Mouse (Mus musculus): ENCODE data around the gene Rab43. TPM values are rescaled to one million over a fixed set of nuclear protein-coding genes. Genes with fewer than 3 reads are reported as not detected.
A peak's percentile ranks its signal among the peaks of the same experiment; 100 is the strongest.

The Rab43 gene
- 6.1 and 8.0 TPM in 2 replicates for polyA plus RNA-seq (2015; fragmentation: Nextera tagmentation; extraction: Ambion mirVana)

DNA sequence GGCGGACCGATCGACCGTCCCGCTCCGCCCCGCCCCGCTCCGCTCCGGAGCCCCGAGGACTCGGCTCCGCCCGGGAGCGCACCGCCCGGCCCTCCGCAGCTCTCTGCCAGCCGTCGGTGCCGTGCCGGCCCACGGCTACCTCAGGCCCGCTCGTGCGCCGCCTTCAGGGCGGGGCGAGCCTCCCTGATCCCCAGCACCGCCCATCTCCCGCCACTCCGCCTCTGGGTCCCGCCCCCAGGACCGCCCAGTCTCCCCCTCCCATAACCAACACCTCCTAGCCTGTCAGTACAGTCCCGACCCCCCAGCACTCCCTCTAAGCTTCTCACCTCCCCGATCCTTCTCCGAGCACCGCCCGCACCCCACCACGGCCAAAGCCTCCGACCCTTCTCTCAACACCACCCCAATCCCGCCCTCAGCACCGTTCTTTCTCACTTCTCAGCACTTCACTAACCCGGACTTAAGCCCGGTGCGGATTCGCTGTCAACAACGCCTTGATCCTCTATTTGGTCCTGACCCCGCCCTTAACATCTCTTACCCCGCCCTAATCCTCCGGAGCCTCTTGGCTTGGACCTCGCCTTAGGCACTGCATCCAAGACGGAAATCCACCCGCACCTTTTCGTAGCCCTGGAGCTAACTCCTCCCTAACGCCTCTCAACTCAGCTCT is at the start of gene Rab43:
Gene Rab43 (minus strand): TSS at position 490 of the 664 bp plus-strand sequence.
- peak within 1 kb of the TSS; percentile 74 for H3K4me3 ChIP-seq (replicated peaks; ENCODE audit: low read length)
- H3K36me3 ChIP-seq (ENCODE audit: control insufficient read depth, insufficient read depth): peaks cover 9% of the 10 kb centered on the region
- peak within 1 kb of the TSS; percentile 71 for H3K9ac ChIP-seq (replicated peaks; ENCODE audit: low read depth, low read length)
- no peaks in the 10 kb centered on the region for H3K9me3 ChIP-seq (ENCODE audit: control insufficient read depth, low read length)
- no peaks in the 10 kb centered on the region for H3K27me3 ChIP-seq (replicated peaks; ENCODE audit: control insufficient read depth, insufficient read depth, low read length)
- peak within 1 kb of the TSS; percentile 29; the same call in 1 of the 2 replicates for H3K27ac ChIP-seq (ENCODE audit: low read length)
- ATAC-seq: peak; percentile 98
- WGBS: 0% methylated on average over 54 of the region's 56 CpGs
- peaks cover 14% of the 10 kb centered on the region for H3K4me1 ChIP-seq (replicated peaks; ENCODE audit: control insufficient read depth, insufficient read depth, low read length)
- peak within 1 kb of the TSS; percentile 91 for H3K4me2 ChIP-seq (ENCODE audit: low read length)

DNA sequence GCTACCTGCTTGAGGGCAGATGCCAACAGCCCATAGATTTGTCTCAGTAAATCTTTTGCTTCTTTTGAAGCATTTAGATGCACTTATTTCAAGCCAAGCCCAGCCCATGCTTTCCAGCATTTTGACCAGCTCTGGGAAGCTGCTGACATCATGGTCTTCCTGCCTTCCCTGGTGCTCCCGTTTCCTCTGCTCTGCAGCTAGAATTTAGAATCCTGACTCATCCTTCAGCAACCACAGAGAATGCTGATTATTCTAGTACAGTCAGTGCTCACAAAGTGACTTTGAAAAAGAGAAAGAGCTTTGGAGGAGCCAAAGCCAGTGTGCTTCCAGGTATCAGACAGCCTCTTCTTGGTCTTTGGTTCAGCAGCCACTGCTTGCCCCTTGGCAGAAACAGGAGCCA is 45.1 kb upstream of the Rab43 start:
- no peak for ATAC-seq
- Histone ChIP-seq H3K4me2 (ENCODE audit: low read length) (no peak overlapping the region), H3K9ac (replicated peaks; ENCODE audit: low read depth, low read length) (no peak overlapping the region), H3K27ac (ENCODE audit: low read length) (no peak overlapping the region), H3K4me3 (replicated peaks; ENCODE audit: low read length) (no peak overlapping the region), H3K4me1 (replicated peaks; ENCODE audit: control insufficient read depth, insufficient read depth, low read length) (no peaks in the 10 kb centered on the region), H3K9me3 (ENCODE audit: control insufficient read depth, low read length) (no peaks in the 10 kb centered on the region), H3K27me3 (replicated peaks; ENCODE audit: control insufficient read depth, insufficient read depth, low read length) (no peaks in the 10 kb centered on the region), H3K36me3 (ENCODE audit: control insufficient read depth, insufficient read depth) (no peaks in the 10 kb centered on the region)
- 64% methylated on average over 1 of the region's 1 CpGs for WGBS

DNA sequence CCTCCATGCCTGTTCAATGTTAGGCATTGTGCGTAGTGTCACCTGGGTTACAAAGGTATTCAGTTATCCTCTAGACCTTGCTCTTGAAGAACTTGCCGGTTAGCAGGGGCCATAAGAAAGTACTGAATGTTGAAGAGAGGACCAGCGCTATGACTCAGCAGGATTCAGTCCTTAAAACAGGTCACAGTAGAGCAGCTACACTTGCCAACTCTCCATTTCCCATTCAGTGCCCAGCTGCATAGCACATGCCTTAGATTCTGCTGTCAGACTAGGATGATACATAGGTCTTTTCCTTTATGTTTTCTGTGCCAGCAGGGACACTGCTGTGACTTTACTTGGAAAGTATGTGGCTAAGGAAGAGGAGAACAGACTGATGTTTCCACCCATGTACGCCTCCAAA is 41.5 kb upstream of the Rab43 start:
- Histone ChIP-seq H3K9ac (replicated peaks; ENCODE audit: low read depth, low read length) (no peak overlapping the region), H3K4me2 (ENCODE audit: low read length) (no peak overlapping the region), H3K9me3 (ENCODE audit: control insufficient read depth, low read length) (no peaks in the 10 kb centered on the region), H3K4me1 (replicated peaks; ENCODE audit: control insufficient read depth, insufficient read depth, low read length) (peaks cover 11% of the 10 kb centered on the region), H3K36me3 (ENCODE audit: control insufficient read depth, insufficient read depth) (0 out of 2 replicates have a peak, but pooled peaks cover 2% of the 10 kb centered on the region), H3K4me3 (replicated peaks; ENCODE audit: low read length) (no peak overlapping the region), H3K27me3 (replicated peaks; ENCODE audit: control insufficient read depth, insufficient read depth, low read length) (no peaks in the 10 kb centered on the region), H3K27ac (ENCODE audit: low read length) (no peak overlapping the region)
- 83% methylated on average over 4 of the region's 4 CpGs for WGBS
- no peak for ATAC-seq

DNA sequence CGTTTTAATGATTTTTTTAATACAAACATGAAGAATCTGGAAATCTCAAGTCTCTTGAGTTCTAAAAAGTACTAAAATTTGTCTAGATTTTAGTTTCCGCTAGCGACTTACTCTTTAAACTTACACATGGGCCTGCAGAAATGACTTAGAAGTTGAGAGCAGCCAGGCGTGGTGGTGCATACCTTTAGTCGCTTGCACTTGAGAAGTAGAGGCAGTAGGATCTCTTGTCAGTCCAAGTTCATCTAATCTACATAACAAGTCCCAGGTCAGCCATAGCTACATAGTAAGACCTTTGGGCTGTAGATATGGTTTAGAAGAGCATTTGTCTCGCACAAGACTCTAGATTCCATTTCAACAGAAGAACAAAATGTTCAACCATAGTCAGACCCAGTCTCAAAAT is 39.9 kb upstream of the Rab43 start:
- 0 out of 2 replicates have a peak, but pooled peaks cover 2% of the 10 kb centered on the region for H3K36me3 ChIP-seq (ENCODE audit: control insufficient read depth, insufficient read depth)
- H3K4me2 ChIP-seq (ENCODE audit: low read length): no peak overlapping the region
- H3K9me3 ChIP-seq (ENCODE audit: control insufficient read depth, low read length): no peaks in the 10 kb centered on the region
- H3K4me3 ChIP-seq (replicated peaks; ENCODE audit: low read length): no peak overlapping the region
- no peaks in the 10 kb centered on the region for H3K27me3 ChIP-seq (replicated peaks; ENCODE audit: control insufficient read depth, insufficient read depth, low read length)
- 86% methylated on average over 6 of the region's 6 CpGs for WGBS
- H3K4me1 ChIP-seq (replicated peaks; ENCODE audit: control insufficient read depth, insufficient read depth, low read length): peaks cover 23% of the 10 kb centered on the region
- H3K27ac ChIP-seq (ENCODE audit: low read length): no peak overlapping the region
- H3K9ac ChIP-seq (replicated peaks; ENCODE audit: low read depth, low read length): no peak overlapping the region
- no peak for ATAC-seq

DNA sequence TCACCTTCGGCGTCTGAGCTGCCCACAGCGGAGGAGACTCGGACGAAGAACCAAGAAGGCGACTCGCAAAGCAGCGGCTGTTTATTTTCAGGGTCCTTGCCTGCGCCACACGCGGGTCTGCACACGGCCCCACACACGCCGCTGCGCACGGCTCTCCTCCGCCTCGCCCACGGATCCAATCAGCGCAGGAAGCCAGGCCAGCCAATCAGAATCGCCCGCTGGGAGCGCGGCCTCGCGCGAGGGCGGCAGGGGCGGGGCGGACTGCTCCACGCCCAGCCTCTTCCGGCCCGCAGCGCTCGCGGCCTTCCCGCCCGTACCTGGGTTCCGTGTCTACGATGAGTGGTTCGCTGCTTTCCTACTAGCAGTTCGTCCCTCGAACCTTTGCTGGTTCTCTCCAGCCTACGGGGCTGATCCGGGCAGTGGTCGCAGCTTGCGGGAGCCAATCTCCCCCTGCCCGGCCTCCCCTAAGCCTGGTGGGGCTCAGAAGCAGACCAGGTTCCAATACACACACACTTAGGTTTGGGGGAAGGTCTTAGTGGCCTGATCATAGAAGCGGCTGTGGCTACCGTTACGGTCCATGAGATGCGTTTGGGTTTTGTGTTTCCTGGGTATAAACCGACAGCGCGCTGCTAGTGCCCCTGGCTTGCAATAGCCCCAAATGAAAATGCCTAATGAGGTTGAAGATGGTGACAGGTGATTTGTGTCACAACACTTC is 39.1 kb upstream of the Rab43 start, which contains the start of gene Cnbp:
Gene Cnbp (minus strand): TSS at position 207 of the 715 bp plus-strand sequence.
- peak within 1 kb of the TSS; percentile 93 for H3K27ac ChIP-seq (ENCODE audit: low read length)
- H3K4me3 ChIP-seq (replicated peaks; ENCODE audit: low read length): peak within 1 kb of the TSS; percentile 100
- ATAC-seq: peak; percentile 99
- no peaks in the 10 kb centered on the region for H3K27me3 ChIP-seq (replicated peaks; ENCODE audit: control insufficient read depth, insufficient read depth, low read length)
- H3K36me3 ChIP-seq (ENCODE audit: control insufficient read depth, insufficient read depth): 0 out of 2 replicates have a peak, but pooled peaks cover 2% of the 10 kb centered on the region
- peak within 1 kb of the TSS; percentile 97 for H3K9ac ChIP-seq (replicated peaks; ENCODE audit: low read depth, low read length)
- no peaks in the 10 kb centered on the region for H3K9me3 ChIP-seq (ENCODE audit: control insufficient read depth, low read length)
- H3K4me2 ChIP-seq (ENCODE audit: low read length): peak within 1 kb of the TSS; percentile 89
- WGBS: under 1% methylated on average over 55 of the region's 55 CpGs
- H3K4me1 ChIP-seq (replicated peaks; ENCODE audit: control insufficient read depth, insufficient read depth, low read length): peaks cover 25% of the 10 kb centered on the region

DNA sequence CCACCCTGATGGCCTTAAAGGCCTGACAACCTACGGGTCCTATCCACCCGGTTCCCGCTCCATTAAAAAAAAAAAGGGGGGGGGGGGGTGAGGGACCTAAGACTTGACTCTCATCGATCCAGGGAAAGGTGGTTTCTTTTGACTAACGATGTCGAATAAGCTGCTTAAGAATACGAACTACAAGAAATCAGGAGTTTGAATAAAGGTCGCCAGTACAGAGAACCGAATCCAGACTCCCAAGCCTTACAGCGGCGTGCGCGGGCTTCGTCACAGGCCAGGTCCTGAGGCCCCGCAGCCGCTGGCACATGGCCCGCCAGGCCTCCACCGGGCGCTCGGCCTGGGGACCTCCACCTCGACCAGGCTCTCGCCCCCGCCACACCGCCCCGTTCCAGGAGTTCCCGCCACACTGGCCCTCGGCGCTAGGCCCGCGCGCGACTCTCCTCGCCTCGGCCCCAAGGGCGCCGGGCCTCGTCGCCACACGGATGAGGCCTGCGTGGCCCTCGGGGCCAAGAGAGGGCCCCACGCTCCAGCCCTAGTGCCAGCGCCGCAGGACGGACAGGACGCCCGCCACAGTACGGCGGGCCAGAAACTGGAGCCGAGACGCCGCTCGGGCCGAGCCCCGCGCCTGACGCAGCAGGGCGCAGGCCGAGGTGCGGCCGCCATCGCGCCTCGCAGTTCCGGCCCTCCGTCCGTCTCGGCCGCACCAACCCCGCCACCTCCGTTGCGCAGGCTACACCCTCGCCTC is 38.4 kb upstream of the Rab43 start:
- peak; percentile 70 for ATAC-seq
- under 1% methylated on average over 71 of the region's 73 CpGs for WGBS
- Histone ChIP-seq H3K27ac (ENCODE audit: low read length) (peak overlapping the region; percentile 93), H3K36me3 (ENCODE audit: control insufficient read depth, insufficient read depth) (peaks cover 3% of the 10 kb centered on the region), H3K9ac (replicated peaks; ENCODE audit: low read depth, low read length) (peak overlapping the region; percentile 95), H3K4me1 (replicated peaks; ENCODE audit: control insufficient read depth, insufficient read depth, low read length) (peaks cover 25% of the 10 kb centered on the region), H3K4me2 (ENCODE audit: low read length) (peak overlapping the region; percentile 89), H3K27me3 (replicated peaks; ENCODE audit: control insufficient read depth, insufficient read depth, low read length) (no peaks in the 10 kb centered on the region), H3K4me3 (replicated peaks; ENCODE audit: low read length) (peak overlapping the region; percentile 100), H3K9me3 (ENCODE audit: control insufficient read depth, low read length) (no peaks in the 10 kb centered on the region)

DNA sequence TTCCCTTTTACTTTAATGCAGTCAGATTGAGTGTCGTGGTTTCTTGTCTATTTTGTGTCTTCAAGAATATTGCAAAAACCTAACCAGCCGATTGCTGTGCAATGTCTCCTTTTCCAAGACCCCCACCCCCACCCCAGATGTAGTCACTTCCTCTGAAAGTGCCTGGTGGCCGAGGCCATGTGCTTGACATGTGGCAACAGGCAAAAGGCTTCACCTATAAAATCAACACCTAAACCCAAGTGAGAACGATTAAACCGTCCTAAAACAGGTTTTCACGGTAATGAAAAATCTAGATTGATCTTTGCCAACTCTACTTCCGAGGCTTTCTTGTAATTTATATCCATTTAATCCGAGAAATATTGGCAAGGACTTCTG is 37.8 kb upstream of the Rab43 start:
- Histone ChIP-seq H3K27me3 (replicated peaks; ENCODE audit: control insufficient read depth, insufficient read depth, low read length) (no peaks in the 10 kb centered on the region), H3K27ac (ENCODE audit: low read length) (no peak overlapping the region), H3K4me3 (replicated peaks; ENCODE audit: low read length) (peak overlapping the region; percentile 100), H3K4me2 (ENCODE audit: low read length) (peak overlapping the region; percentile 89), H3K9me3 (ENCODE audit: control insufficient read depth, low read length) (no peaks in the 10 kb centered on the region), H3K36me3 (ENCODE audit: control insufficient read depth, insufficient read depth) (peaks cover 9% of the 10 kb centered on the region), H3K9ac (replicated peaks; ENCODE audit: low read depth, low read length) (peak overlapping the region; percentile 95), H3K4me1 (replicated peaks; ENCODE audit: control insufficient read depth, insufficient read depth, low read length) (peaks cover 25% of the 10 kb centered on the region)
- no peak for ATAC-seq
- WGBS: under 1% methylated on average over 8 of the region's 8 CpGs

DNA sequence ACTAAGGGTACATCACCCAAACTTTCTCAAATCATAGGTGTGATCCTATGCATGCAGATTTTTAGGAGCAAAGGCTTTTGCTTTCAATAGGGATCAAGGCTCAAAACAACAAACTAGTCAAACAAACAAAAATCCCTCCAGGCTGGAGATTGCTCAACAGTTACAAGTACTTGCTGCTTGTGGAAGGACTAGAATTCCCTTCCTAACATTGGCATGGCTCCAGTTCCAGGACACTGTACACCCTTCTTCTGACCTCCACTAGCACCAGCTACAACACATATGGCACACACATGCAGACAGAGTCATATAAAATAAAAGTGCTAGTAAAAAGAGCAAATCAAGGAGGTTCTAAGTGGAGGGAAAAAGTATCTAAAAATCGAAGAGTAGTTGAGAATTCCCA is 34.8 kb upstream of the Rab43 start:
- Histone ChIP-seq H3K9ac (replicated peaks; ENCODE audit: low read depth, low read length) (no peak overlapping the region), H3K27ac (ENCODE audit: low read length) (no peak overlapping the region), H3K36me3 (ENCODE audit: control insufficient read depth, insufficient read depth) (peaks cover 34% of the 10 kb centered on the region), H3K9me3 (ENCODE audit: control insufficient read depth, low read length) (no peaks in the 10 kb centered on the region), H3K4me2 (ENCODE audit: low read length) (no peak overlapping the region), H3K4me1 (replicated peaks; ENCODE audit: control insufficient read depth, insufficient read depth, low read length) (peaks cover 25% of the 10 kb centered on the region), H3K4me3 (replicated peaks; ENCODE audit: low read length) (no peak overlapping the region), H3K27me3 (replicated peaks; ENCODE audit: control insufficient read depth, insufficient read depth, low read length) (no peaks in the 10 kb centered on the region)
- 85% methylated on average over 1 of the region's 1 CpGs for WGBS
- ATAC-seq: no peak
